Mouse (Mus musculus) gastrocnemius, adult 8-10 months (tissue): Measurements from ENCODE around the gene Tmco1. TPM values are rescaled to one million over a fixed set of nuclear protein-coding genes. Genes with fewer than 3 reads are reported as not detected.

Source experiments
- DNase-seq, 2 experiments: peaks; one replicate each; pipeline ENCODE4 v3.0.0; 2022; ENCODE audit warnings: low spot score in 2 of 2
- total RNA-seq, 4 experiments: library from RNA; stranded (reverse); gene quantifications; 2 replicates each; pipeline ENCODE4 v1.2.4; 2022

The Tmco1 gene
- total RNA-seq, 4 experiments from 2014 or later: 36.6 to 41.4 (median 38.9) TPM

GRCm38 (mm10) chr1:167283441-167284257 is 24.5 kb upstream of the Tmco1 start:
- no peak for DNase-seq

- DNase-seq: peak in 1 of 2 experiments; percentile 7
Measured at GRCm38 (mm10) chr1:167284258-167284836, 23.8 kb upstream of the Tmco1 start.

- peak; percentile 64 to 79 for DNase-seq
Measured at GRCm38 (mm10) chr1:167284837-167285319, 23.3 kb upstream of the Tmco1 start.

- DNase-seq: no peak
Measured at GRCm38 (mm10) chr1:167285320-167285355, 23.0 kb upstream of the Tmco1 start, which contains the start of gene Uck2. Gene Uck2 (minus strand): TSS chr1:167285320.

GRCm38 (mm10) chr1:167285356-167285755 is 22.8 kb upstream of the Tmco1 start:
- no peak for DNase-seq

- DNase-seq: no peak
Measured at GRCm38 (mm10) chr1:167287156-167287555, 21.0 kb upstream of the Tmco1 start.

GRCm38 (mm10) chr1:167288665-167289538 is 19.3 kb upstream of the Tmco1 start:
- no peak for DNase-seq

- DNase-seq: no peak
Measured at GRCm38 (mm10) chr1:167289567-167290262, 18.5 kb upstream of the Tmco1 start.

- DNase-seq: no peak
Measured at GRCm38 (mm10) chr1:167290263-167290592, 17.9 kb upstream of the Tmco1 start.

- no peak for DNase-seq
Measured at GRCm38 (mm10) chr1:167291610-167292009, 16.6 kb upstream of the Tmco1 start.

- DNase-seq: no peak
Measured at GRCm38 (mm10) chr1:167292447-167292846, 15.7 kb upstream of the Tmco1 start.

GRCm38 (mm10) chr1:167295679-167296402 is 12.3 kb upstream of the Tmco1 start:
- no peak for DNase-seq

- no peak for DNase-seq
Measured at GRCm38 (mm10) chr1:167300122-167300521, 8.1 kb upstream of the Tmco1 start.

- no peak for DNase-seq
Measured at GRCm38 (mm10) chr1:167305501-167306137, 2.6 kb upstream of the Tmco1 start.

- DNase-seq: no peak
Measured at GRCm38 (mm10) chr1:167306451-167307240, 1.5 kb upstream of the Tmco1 start.

- no peak for DNase-seq
Measured at GRCm38 (mm10) chr1:167307674-167308073, 504 bp upstream of the Tmco1 start.

GRCm38 (mm10) chr1:167312367-167312766 is 4.2 kb downstream of the Tmco1 start:
- no peak for DNase-seq

GRCm38 (mm10) chr1:167313220-167313619 is 5.0 kb downstream of the Tmco1 start:
- no peak for DNase-seq

- no peak for DNase-seq
Measured at GRCm38 (mm10) chr1:167321691-167322090, 13.5 kb downstream of the Tmco1 start.

GRCm38 (mm10) chr1:167328776-167329175 is 20.6 kb downstream of the Tmco1 start:
- DNase-seq: no peak
